Comparison of ENCODE assay signal across 19 mouse cellular contexts in the genomic region with DNA sequence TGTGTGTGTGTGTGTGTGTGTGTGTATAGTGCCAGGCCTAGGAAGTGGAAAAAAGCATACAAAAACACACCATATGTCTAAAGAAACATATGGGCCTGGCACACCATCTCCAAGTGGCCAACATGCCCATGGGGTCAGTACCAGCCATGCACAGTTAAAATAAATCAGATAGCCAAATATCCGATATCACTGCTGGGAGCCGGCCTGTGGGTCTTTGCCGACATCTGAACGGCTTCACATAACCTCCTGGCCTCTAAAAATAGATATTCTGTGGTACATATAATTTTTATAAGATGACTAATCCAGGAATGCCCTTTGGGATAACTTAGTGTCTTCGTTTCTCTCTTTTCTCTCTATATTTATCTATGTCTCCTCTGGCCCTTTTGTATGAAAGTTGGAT.
"Had no signal": no experiment of that assay in that cellular context is flagged by ENCODE, and none has a peak within 500 bp of the region (broad histone marks: within the 10 kb centered on the region; RNA-seq: fewer than 3 reads in every experiment).

No protein-coding gene starts in this region.

- H3K27ac ChIP-seq: midbrain, embryonic 10.5 days; midbrain, embryonic 12.5 days; neural tube, embryonic 13.5 days; neural tube, embryonic 15.5 days; stomach, embryonic 15.5 days; stomach, postnatal 0 days had no signal

- H3K4me3 ChIP-seq: midbrain, embryonic 10.5 days; midbrain, embryonic 12.5 days; myocyte; neural tube, embryonic 13.5 days; neural tube, embryonic 15.5 days; stomach, embryonic 15.5 days had no signal

- DNase-seq: lung, adult 18-20 months; lung, embryonic 14.5 days; lung, postnatal 10 days; lung, postnatal 4 days; midbrain, embryonic 14.5 days; retina, postnatal 1 day; right cerebral cortex, adult 18-20 months; right cerebral cortex, postnatal 25 days; right cerebral cortex, postnatal 4 days; thymus, adult 2 months; thymus, postnatal 25 days; thymus, postnatal 4 days had no signal
